Mouse (Mus musculus): ENCODE data around the gene Gm14698.
"Not testable (repeated sequence)": the region's sequence is repeated elsewhere in the genome, so short reads cannot be mapped to it uniquely, and the experiment has no call there.

The Gm14698 gene

DNA sequence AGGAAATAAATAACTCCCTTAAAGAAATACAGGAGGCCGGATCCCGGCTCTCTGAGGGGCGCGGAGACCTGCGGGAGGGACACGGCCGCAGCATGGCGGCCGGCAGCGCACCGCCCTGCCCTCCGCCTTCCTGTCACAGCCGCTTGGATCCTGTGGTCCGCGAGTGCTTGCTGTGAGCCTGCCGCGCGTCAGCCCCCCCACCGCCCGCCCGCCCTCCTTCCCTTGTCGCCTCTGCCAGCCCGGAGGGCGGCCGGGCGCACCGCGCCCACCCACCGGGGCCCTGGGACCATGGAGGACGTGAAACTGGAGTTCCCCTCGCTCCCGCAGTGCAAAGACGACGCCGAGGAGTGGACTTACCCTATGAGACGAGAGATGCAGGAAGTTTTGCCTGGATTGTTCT lies at the start of gene Gm14698:
Gm14698 (plus strand) TSS at position 35 of the 400 bp plus-strand sequence.
- DNase-seq (ENCODE audit: low read depth, low spot score) = not testable (repeated sequence)

DNA sequence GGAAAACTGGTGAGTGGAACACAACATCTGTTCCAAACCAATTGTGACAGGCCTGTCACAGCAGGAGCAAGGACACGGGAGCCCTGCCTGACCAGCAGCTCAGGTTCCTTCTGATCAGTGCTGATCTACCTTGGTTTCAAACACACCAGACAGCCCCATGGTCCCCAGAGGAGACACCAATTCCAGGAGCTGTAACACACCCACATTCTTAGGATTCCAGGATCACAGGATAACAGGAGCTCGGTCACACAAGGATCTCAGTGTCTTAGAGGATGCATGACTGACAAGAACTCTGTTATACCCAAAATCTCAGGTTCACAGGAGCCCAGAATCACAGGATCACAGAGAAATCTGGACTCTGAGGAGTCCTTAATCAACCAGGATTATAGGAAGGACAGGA lies 444 bp upstream of the Gm14698 start:
- DNase-seq (ENCODE audit: low read depth, low spot score) = not testable (repeated sequence)

DNA sequence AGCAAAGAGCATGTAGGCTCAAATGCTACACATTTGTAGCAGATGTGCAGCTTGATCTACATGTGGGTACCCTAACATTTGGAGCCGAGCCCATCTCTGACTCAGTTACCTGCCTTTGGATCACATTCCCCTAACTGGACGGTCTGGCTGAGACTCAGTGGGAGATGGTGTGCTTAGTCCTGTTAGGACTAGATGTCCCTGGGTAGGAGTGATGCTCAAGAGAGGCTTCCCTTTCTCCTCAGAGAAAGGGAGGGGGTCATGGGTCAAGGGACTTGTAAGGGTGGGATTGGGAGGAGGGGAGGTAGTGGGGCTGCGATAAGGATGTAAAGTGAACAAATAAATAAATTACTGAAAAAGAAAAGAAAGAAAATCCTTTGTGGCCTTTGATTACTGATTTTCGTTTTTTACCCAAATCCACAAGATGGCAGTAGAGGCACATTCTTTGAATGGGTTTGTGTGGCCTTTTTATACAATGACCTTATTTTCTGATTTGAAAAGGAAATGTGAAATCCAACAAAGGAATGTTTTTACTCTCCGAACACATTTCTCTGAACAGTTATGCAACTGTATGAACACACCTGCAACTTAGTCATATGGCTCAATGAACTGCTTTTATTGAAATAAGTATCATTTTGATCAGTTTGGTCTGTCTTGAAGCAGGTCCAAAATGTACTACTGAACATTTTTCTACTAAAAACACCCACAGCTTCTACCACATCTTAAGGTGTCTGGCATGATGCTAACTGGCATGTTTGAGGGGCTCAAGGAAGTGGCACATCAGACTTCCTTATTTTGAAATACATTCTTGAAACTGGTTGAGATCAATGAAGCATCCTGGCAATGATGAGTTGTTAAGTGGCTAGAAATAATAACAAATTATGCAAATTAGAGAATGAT lies 18.9 kb downstream of the Gm14698 start:
- peak; percentile 0 for DNase-seq (ENCODE audit: low read depth, low spot score)

DNA sequence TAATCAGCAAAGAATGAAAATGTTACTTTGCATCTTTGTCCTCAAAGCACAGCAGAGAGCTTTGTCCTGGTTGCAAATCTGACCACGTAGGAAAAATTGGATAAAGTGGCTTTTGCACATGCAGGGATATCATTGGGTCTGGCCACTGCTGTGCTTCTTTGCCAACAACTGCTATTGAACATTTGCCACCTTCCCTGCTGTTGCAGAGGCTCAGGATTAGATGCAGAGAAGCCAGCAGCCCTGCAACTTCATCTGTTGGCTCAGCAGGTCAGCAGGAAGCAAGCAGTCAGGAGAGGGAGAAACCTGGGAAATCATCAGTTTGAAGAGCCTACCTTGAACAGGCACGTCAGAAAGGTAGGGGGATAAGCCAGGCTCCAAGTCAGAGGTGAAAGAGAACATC lies 44.3 kb downstream of the Gm14698 start:
- no peak for DNase-seq (ENCODE audit: low read depth, low spot score)
